Mouse (Mus musculus) brain, embryonic 14.5 days (tissue): ENCODE results near the gene Ess2. TPM values are rescaled to one million over a fixed set of nuclear protein-coding genes. Genes with fewer than 3 reads are reported as not detected.
"Not testable (repeated sequence)": the region's sequence is repeated elsewhere in the genome, so short reads cannot be mapped to it uniquely, and the experiment has no call there.

Source experiments
- DNase-seq: peaks from one replicate; pipeline ENCODE4 v3.0.0-alpha.2; 2011; ENCODE audit warnings: low read depth
- CTCF ChIP-seq: fragments of 200-500 bp; IDR thresholded peaks from 2 replicates; pipeline ENCODE4 v1.5.1; 2012; ENCODE audit warnings: inconsistent platforms, mild to moderate bottlenecking, moderate library complexity, borderline replicate concordance; ENCODE audit not compliant: insufficient read depth, insufficient read length; ENCODE audit errors: extremely low read depth
- POLR2A ChIP-seq: fragments of 200-500 bp; IDR thresholded peaks from 2 replicates; pipeline ENCODE4 v1.6.1; 2012; ENCODE audit warnings: mild to moderate bottlenecking, inconsistent platforms, borderline replicate concordance; ENCODE audit not compliant: poor library complexity, insufficient read depth, insufficient read length, severe bottlenecking; ENCODE audit errors: extremely low read depth
- polyA plus RNA-seq: library from polyadenylated mRNA; depleted of rRNA; stranded (reverse); fragments of >200 nt; gene quantifications from 2 replicates; pipeline ENCODE4 v1.2.3, GENCODE M21; 2012; rRNA removed

Gene Ess2
- 51.9 and 56.9 TPM in 2 replicates for polyA plus RNA-seq

DNA sequence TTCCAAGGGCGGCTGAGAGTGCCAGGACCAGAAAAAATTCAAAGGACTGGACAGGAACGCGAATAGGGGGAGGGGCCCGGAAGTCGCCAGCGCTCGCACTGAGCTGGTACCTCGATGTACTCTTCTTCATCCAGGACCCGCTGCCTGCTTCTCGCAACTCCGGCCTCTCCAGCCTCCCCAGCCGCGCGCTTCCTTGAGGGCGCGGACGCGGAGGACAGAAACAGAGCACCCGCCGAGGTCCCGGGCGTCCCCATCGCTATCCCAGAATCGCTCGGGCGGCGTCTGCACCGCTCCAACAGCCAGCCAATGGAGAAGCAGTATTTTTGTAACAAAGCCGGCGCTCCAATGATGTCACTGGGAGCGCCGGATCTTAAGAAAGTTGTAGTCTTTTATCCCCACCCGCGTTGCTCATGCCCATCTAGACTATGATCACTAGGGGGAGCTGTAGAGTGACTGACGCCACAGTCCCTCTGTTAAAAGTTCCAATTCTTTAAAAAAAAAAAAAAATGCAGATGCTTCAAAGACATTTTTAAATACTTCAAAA is at the start of gene Ess2:
Gene Ess2, minus strand, starts transcription at position 297 of the 544 bp plus-strand sequence.
- TF ChIP-seq CTCF (peak; percentile 75; the same call in 1 of the 2 replicates), POLR2A (peak; percentile 62; the same call in 1 of the 2 replicates)
- DNase-seq = peak; percentile 99

DNA sequence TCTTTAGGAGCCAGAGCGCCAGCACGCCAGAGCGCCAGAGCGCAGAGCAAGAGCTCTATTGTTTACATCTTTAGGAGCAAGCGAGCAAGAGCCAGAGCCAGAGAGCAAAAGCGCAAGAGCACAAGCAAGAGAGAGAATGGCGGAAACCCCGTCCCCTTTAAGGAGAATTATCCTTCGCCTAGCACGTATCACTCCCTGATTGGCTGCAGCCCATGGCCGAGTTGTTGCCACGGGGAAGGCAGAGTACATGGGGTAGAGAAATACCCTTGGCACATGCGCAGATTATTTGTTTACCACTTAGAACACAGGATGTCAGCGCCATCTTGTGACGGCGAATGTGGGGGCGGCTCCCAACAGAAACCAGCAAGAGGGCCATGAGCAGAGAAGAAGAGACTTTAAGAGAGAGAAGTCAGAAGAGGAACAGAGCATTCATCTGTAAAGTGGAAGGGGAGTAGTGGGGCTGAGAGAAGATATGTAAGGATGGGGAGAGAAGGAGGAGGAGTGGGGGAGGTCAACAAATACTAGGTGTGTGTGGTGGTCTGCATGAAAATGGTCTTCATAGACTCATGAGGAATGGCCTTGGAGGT is 45.0 kb upstream of the Ess2 start:
- not testable (repeated sequence) for DNase-seq

DNA sequence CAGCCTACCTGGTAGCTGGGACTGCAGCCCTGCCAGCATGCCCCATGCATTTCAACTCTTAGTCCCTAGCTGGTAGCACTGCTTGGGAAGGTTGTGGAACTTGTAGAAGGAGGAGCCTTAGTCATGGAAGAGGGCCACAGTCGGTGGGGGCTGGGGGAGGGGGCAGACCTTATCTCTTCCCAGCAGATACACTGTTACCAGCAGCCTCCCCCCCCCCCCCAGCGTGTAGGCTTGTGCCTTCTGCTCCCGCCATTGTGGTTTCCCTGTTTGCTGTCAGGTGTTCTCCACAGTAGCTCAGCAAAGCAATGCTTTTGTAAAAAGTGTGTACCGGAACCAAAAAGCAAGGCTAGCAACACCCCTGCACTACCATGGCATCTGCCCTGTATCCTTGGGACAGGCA is 40.5 kb upstream of the Ess2 start:
- no peak for TF ChIP-seq CTCF
- no peak for TF ChIP-seq POLR2A
- DNase-seq = no peak

GRCm38 (mm10) chr16:17950068-17950467 is 38.9 kb upstream of the Ess2 start:
- peak; percentile 41 for DNase-seq
- TF ChIP-seq POLR2A (no peak), CTCF (no peak)

GRCm38 (mm10) chr16:17949421-17949877 is 38.3 kb upstream of the Ess2 start:
- peak; percentile 89 for DNase-seq
- TF ChIP-seq CTCF (no peak), POLR2A (no peak)

DNA sequence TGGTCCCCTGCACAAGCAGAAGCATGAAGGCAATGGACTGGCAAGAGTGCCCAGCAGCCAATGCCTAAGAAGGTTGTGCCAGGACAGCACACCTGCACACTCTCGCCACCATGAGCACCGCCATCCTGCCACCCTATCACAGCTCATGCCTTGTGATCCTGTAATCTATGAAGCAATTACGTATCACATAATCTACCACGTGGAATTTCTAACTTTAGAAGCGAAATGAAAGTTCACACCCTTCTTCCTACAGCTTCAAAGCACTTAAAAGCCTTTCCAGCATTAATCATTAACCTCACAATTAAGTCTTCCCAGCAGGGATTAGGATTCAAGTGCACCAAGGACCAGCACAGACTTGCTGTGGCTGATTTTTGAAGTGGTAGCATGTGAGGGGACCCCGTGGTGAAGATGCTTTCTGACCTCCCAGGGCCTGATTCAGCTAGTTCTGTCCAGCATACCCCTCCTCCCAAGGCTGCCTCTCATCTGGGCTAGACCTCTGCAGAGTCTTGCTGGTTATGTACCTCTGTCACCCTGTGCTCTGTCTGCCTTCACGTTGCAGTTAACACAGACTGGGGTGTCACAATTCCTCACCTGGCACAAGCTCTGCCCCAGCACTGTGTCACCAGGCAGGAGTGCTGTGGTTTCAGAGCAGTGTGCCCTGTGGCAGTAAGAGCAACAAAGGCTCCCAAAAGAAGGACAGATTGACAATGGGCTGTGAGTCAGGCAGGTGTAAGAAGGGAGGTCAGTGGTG is 34.1 kb upstream of the Ess2 start:
- peak; percentile 6 for DNase-seq
- no peak for TF ChIP-seq CTCF
- TF ChIP-seq POLR2A = no peak

- DNase-seq = no peak
- TF ChIP-seq CTCF (no peak), POLR2A (no peak)
Observed at GRCm38 (mm10) chr16:17943466-17943865, 32.3 kb upstream of the Ess2 start.

GRCm38 (mm10) chr16:17939255-17939751 is 28.2 kb upstream of the Ess2 start:
- TF ChIP-seq POLR2A = no peak
- TF ChIP-seq CTCF = no peak
- DNase-seq = peak; percentile 53

DNA sequence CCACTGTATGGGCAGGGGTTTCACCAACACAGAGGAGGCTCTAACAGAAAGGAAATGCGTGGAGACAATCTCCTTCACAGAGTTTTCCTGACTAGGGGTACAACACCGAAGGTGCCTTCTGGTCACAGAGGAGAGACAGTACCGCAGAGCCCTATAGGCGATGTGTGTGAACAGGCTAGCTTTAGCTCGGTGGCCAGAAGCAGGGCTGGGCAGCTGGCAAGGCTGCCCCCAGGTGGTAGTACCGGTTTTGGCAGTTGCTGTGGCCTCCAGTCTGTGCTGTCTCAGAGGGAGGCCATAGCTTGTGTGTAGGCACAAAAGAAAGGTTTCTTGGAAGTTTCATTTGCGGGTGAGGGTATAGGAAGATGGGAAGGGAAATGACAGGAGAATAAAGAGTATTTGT is 27.7 kb upstream of the Ess2 start:
- peak; percentile 75 for DNase-seq
- peak; percentile 75 for TF ChIP-seq CTCF
- no peak for TF ChIP-seq POLR2A

GRCm38 (mm10) chr16:17938187-17938586 is 27.0 kb upstream of the Ess2 start:
- DNase-seq = no peak
- TF ChIP-seq POLR2A = no peak
- TF ChIP-seq CTCF = no peak

GRCm38 (mm10) chr16:17936776-17937175 is 25.6 kb upstream of the Ess2 start:
- no peak for DNase-seq
- no peak for TF ChIP-seq POLR2A
- no peak for TF ChIP-seq CTCF

DNA sequence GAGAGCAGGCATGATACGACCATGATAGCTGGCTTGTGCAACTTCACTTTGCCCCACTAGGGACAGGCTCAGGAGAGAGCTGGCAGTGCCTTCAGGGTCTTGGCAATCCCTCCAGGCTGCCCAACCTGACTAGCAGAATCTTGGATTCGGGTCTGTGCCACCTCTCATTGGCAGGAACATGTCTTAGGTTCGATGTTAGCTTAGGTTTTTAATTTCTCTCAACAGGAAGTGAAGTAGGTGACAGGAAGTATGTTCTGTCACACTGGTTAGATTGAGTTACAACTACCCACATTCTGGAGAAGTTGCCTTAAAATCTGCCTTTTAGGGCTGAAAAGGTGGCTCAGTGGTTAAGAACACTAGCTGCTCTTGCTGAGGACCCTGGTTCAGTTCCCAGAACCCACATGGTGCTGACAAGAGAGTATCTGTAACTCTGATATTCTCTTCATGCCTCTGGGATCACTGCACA is 23.3 kb upstream of the Ess2 start:
- DNase-seq = no peak
- no peak for TF ChIP-seq POLR2A
- TF ChIP-seq CTCF = no peak
